Mouse (Mus musculus) limb, embryonic 14.5 days (tissue): ENCODE results near the gene Akap13. TPM values are rescaled to one million over a fixed set of nuclear protein-coding genes. Genes with fewer than 3 reads are reported as not detected.
"Not testable (repeated sequence)": the region's sequence is repeated elsewhere in the genome, so short reads cannot be mapped to it uniquely, and the experiment has no call there.

Experiments
- ATAC-seq: fragments of 200-750 bp; cut with Nextera tagmentation; 2 replicates; pipeline ENCODE4 v1.8.0; 2017; ENCODE audit warnings: low read depth, moderate number of reproducible peaks, moderate TSS enrichment; ENCODE audit not compliant: low FRiP score
- DNase-seq: peaks from one replicate; pipeline ENCODE4 v3.0.0-alpha.2; 2015; ENCODE audit warnings: low spot score
- H3K27ac ChIP-seq: fragments of 300-500 bp; sonication (generic); replicated peaks from 2 replicates; pipeline ENCODE4 v1.5.1; 2014; ENCODE audit warnings: low read depth, mild to moderate bottlenecking, low read length, moderate library complexity, mixed read lengths
- H3K27me3 ChIP-seq: fragments of 300-500 bp; sonication (generic); 2 replicates; pipeline ENCODE4 v1.6.1; 2014; ENCODE audit warnings: low read length, mixed read lengths; ENCODE audit not compliant: control insufficient read depth, insufficient read depth
- H3K36me3 ChIP-seq: fragments of 300-500 bp; sonication (generic); 2 replicates; pipeline ENCODE4 v1.6.1; 2014; ENCODE audit warnings: mild to moderate bottlenecking, low read length, moderate library complexity, mixed read lengths; ENCODE audit not compliant: control insufficient read depth, insufficient read depth
- H3K4me1 ChIP-seq: fragments of 300-500 bp; sonication (generic); 2 replicates; pipeline ENCODE4 v1.6.1; 2014; ENCODE audit warnings: antibody characterized with exemption, low read length, mixed read lengths; ENCODE audit not compliant: control insufficient read depth, insufficient read depth
- H3K4me2 ChIP-seq: fragments of 300-500 bp; sonication (generic); replicated peaks from 2 replicates; pipeline ENCODE4 v1.6.1; 2014; ENCODE audit warnings: low read depth, mild to moderate bottlenecking, low read length, moderate library complexity; ENCODE audit not compliant: severe bottlenecking
- H3K4me3 ChIP-seq: fragments of 300-500 bp; sonication (generic); replicated peaks from 2 replicates; pipeline ENCODE4 v1.5.1; 2014; ENCODE audit warnings: low read length
- H3K9ac ChIP-seq: fragments of 300-500 bp; sonication (generic); 2 replicates; pipeline ENCODE4 v1.6.1; 2014; ENCODE audit warnings: mild to moderate bottlenecking, low read depth, low read length, moderate library complexity; ENCODE audit not compliant: severe bottlenecking
- H3K9me3 ChIP-seq: fragments of 300-500 bp; sonication (generic); 2 replicates; pipeline ENCODE4 v1.6.1; 2016; ENCODE audit warnings: low read length; ENCODE audit not compliant: control insufficient read depth
- POLR2A ChIP-seq: fragments of 200-500 bp; IDR thresholded peaks from 2 replicates; pipeline ENCODE4 v1.8.0; 2012; ENCODE audit warnings: inconsistent platforms, mild to moderate bottlenecking, moderate library complexity, borderline replicate concordance; ENCODE audit not compliant: insufficient read depth, insufficient read length; ENCODE audit errors: extremely low read depth
- WGBS: fragments of 180-500 bp; shearing (Covaris S2); extraction: QIAGEN DNeasy Blood & Tissue Kit; methylation state at CpG from one replicate; pipeline ENCODE4 v1.1.7; 2014; 5-methylcytosine and 5-hydroxymethylcytosine counted together
- polyA plus RNA-seq, 2 experiments: library from polyadenylated mRNA; depleted of rRNA in 1 of 2; stranded (reverse) in 1 of 2; unstranded in 1 of 2; fragments of >200 nt; fragmentation: Nextera tagmentation in 1 of 2; extraction: Ambion mirVana in 1 of 2; gene quantifications; 2 replicates each; pipeline versions ENCODE4 v1.2.1 to v1.2.3; 2012 to 2014

The Akap13 gene
- polyA plus RNA-seq, 2 experiments, result 18.7 to 51.4 TPM

- ATAC-seq (no peak), DNase-seq (no peak)
- no peaks in the 10 kb centered on the region for H3K9me3 ChIP-seq
- no peak overlapping the region for H3K4me2 ChIP-seq
- H3K4me1 ChIP-seq, result 0 out of 2 replicates have a peak, but pooled peaks cover 1% of the 10 kb centered on the region
- no peak overlapping the region for H3K27ac ChIP-seq
- no peaks in the 10 kb centered on the region for H3K27me3 ChIP-seq
- peaks cover 21% of the 10 kb centered on the region for H3K36me3 ChIP-seq
- 93% methylated on average over 8 of the region's 8 CpGs for WGBS
- TF ChIP-seq POLR2A, result no peak
- H3K4me3 ChIP-seq, result no peak overlapping the region
- H3K9ac ChIP-seq, result no peak overlapping the region
Observed at GRCm38 (mm10) chr7:75614826-75615225, 159.5 kb downstream of the Akap13 start.

DNA sequence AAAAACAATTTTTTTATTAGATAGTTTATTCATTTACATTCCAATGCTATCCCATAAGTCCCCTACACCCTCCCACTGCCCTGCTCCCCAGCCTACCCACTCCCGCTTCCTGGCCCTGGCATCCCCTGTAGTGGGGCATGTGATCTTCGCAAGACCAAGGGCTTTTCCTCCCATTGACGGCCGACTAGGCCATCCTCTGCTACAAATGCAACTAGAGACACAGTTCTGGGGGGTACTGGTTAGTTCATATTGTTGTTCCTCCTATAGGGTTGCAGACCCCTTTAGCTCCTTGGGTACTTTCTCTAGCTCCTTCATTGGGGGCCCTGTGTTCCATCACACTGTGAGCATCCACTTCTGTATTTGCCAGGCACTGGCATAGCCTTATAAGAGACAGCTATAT, 161.9 kb downstream of the Akap13 start:
- H3K27me3 ChIP-seq, DNase-seq, H3K4me1 ChIP-seq, H3K9me3 ChIP-seq, ATAC-seq, H3K36me3 ChIP-seq, H3K4me3 ChIP-seq, H3K9ac ChIP-seq, H3K4me2 ChIP-seq, H3K27ac ChIP-seq: not testable (repeated sequence)
- 96% methylated on average over 4 of the region's 4 CpGs for WGBS

GRCm38 (mm10) chr7:75618699-75619098, 163.4 kb downstream of the Akap13 start:
- Histone ChIP-seq H3K9me3 (no peaks in the 10 kb centered on the region), H3K36me3 (peaks cover 4% of the 10 kb centered on the region), H3K4me1 (0 out of 2 replicates have a peak, but pooled peaks cover 3% of the 10 kb centered on the region), H3K4me2 (no peak overlapping the region), H3K27me3 (no peaks in the 10 kb centered on the region), H3K27ac (no peak overlapping the region), H3K9ac (no peak overlapping the region), H3K4me3 (no peak overlapping the region)
- 84% methylated on average over 3 of the region's 3 CpGs for WGBS
- no peak for TF ChIP-seq POLR2A
- ATAC-seq (no peak), DNase-seq (no peak)

DNA sequence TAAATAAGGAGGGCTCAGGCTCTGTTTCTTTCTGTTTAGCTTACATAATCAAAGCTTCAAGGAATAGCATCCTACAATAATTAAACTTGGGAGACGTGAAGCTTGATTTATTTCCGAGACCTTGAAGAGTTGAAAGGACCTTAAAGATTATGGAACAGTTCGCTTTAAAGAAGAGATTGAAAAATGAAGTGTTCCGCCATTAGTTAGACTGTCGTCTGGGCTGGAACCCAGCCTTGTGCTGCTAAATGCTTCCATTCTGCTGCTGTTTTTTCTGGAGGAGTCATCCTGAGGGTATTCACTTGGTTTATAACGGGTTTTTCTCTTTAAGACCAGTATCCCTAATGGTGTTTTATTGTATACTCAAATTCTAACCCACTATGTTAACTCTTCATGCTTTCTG, 164.5 kb downstream of the Akap13 start:
- Histone ChIP-seq H3K4me2 (no peak overlapping the region), H3K9ac (no peak overlapping the region), H3K27me3 (no peaks in the 10 kb centered on the region), H3K4me1 (0 out of 2 replicates have a peak, but pooled peaks cover 3% of the 10 kb centered on the region), H3K27ac (no peak overlapping the region), H3K9me3 (no peaks in the 10 kb centered on the region), H3K36me3 (peaks cover 4% of the 10 kb centered on the region), H3K4me3 (no peak overlapping the region)
- ATAC-seq (no peak), DNase-seq (no peak)
- TF ChIP-seq POLR2A, result no peak
- WGBS, result 65% methylated on average over 6 of the region's 6 CpGs

- no peak for TF ChIP-seq POLR2A
- H3K4me1 ChIP-seq, result 0 out of 2 replicates have a peak, but pooled peaks cover 3% of the 10 kb centered on the region
- H3K9ac ChIP-seq, result no peak overlapping the region
- no peak overlapping the region for H3K4me2 ChIP-seq
- no peaks in the 10 kb centered on the region for H3K27me3 ChIP-seq
- no peak overlapping the region for H3K4me3 ChIP-seq
- no peak for ATAC-seq
- no peak overlapping the region for H3K27ac ChIP-seq
- H3K36me3 ChIP-seq, result peaks cover 2% of the 10 kb centered on the region; the same call in 1 of the 2 replicates
- no peaks in the 10 kb centered on the region for H3K9me3 ChIP-seq
- DNase-seq, result no peak
- WGBS, result 72% methylated on average over 3 of the region's 3 CpGs
Observed at GRCm38 (mm10) chr7:75620395-75620960, 165.1 kb downstream of the Akap13 start.
